Mouse (Mus musculus) stomach, postnatal 0 days (tissue): Measurements from ENCODE around the gene Disc1.

Source experiments
- CTCF ChIP-seq: IDR thresholded peaks from 2 replicates; pipeline ENCODE4 v1.5.1; 2016; ENCODE audit warnings: antibody characterized with exemption, low read depth, mild to moderate bottlenecking, moderate library complexity
- EP300 ChIP-seq: optimal IDR thresholded peaks from 2 replicates; pipeline ENCODE3; 2016; ENCODE audit warnings: antibody characterized with exemption

GRCm38 (mm10) chr8:125113831-125114230, 59.8 kb downstream of the Disc1 start:
- no peak for TF ChIP-seq CTCF
- no peak for TF ChIP-seq EP300
